Mouse (Mus musculus) C2C12 (cell line): ENCODE results near the gene Otud7a.

Experiments used
- CTCF ChIP-seq: IDR thresholded peaks from one replicate; pipeline ENCODE4 v1.5.1; 2011; ENCODE audit not compliant: control insufficient read depth, insufficient read depth, insufficient read length
- FOSL1 ChIP-seq: IDR thresholded peaks from one replicate; pipeline ENCODE4 v1.8.0; 2011; ENCODE audit warnings: mild to moderate bottlenecking, low read length; ENCODE audit not compliant: poor library complexity, insufficient read depth, severe bottlenecking
- MAX ChIP-seq: IDR thresholded peaks from one replicate; pipeline ENCODE4 v1.6.1; 2011; ENCODE audit warnings: mild to moderate bottlenecking, control low read depth
- MYOG ChIP-seq: IDR thresholded peaks from one replicate; pipeline ENCODE4 v1.6.1; 2011; ENCODE audit not compliant: control insufficient read depth, insufficient read length; ENCODE audit errors: extremely low read depth

- TF ChIP-seq MYOG (no peak), CTCF (no peak), MAX (no peak), FOSL1 (no peak)
These were observed 298.6 kb downstream of the Otud7a start for GRCm38 (mm10) chr7:63743116-63743515.
